Mouse (Mus musculus): ENCODE data around the gene Pigb. TPM values are rescaled to one million over a fixed set of nuclear protein-coding genes. Genes with fewer than 3 reads are reported as not detected.

The Pigb gene
- polyA plus RNA-seq (2017; shearing (Covaris generic)) = 25.5 TPM

GRCm38 (mm10) chr9:73040080-73040479, at the start of gene Pigb:
Gene Pigb, minus strand, starts transcription at chr9:73040378.

GRCm38 (mm10) chr9:73044146-73045079, 4.2 kb upstream of the Pigb start, which contains the start of gene Rab27a:
Gene Rab27a, plus strand, starts transcription at chr9:73044854.

DNA sequence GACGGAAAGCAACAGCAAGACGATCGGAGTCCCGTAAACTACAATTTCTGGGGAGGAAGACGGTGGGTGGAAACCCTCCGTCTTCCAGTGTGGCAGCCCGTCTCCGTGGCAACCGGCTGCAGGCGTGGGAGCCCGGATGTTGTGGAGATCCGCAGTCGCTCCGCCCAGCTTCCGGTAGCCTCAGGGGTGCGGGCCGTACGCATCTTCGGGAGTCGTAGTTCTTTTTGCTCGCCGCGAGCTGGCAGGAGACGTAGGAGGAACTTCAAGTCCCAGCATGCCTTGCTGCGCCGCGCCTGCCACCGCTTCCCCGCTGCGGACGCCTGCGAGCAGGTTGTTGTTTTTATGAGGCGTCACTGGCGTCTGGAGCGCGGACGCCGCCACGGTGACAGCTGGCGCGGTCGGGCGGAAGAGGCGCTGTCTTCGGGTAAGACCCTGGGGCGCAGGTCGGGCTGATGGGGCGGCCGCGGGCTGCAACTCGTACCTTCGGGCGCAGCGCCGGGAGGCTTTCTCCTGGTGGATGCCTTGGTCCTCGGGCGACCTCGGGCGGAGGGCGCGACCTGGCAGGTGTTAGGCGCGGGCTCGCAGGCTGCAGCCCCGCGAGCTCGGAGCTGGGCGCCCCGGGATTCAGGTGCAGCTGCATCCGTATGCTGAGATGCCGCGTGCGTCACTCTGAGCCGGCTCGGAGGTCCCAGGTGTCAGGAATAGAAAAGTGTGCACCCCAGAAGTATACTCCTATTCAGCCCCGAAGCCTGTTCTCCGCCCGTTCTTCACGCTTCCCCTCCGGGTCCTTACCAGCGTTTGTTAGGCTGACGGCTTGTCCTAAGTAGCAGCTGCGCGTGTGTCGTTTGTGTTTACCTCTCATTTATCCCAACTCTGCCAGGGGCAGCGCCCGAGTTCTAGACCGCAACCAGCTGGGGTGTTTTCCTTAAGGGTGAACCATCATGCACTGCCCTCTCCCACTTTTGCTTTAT, 54.6 kb downstream of the Pigb start, which contains the start of the genes Ccpg1os and Ccpg1:
Gene Ccpg1os, minus strand, starts transcription at position 133 of the 971 bp plus-strand sequence.
Gene Ccpg1, plus strand, starts transcription at position 180 of the 971 bp plus-strand sequence.

DNA sequence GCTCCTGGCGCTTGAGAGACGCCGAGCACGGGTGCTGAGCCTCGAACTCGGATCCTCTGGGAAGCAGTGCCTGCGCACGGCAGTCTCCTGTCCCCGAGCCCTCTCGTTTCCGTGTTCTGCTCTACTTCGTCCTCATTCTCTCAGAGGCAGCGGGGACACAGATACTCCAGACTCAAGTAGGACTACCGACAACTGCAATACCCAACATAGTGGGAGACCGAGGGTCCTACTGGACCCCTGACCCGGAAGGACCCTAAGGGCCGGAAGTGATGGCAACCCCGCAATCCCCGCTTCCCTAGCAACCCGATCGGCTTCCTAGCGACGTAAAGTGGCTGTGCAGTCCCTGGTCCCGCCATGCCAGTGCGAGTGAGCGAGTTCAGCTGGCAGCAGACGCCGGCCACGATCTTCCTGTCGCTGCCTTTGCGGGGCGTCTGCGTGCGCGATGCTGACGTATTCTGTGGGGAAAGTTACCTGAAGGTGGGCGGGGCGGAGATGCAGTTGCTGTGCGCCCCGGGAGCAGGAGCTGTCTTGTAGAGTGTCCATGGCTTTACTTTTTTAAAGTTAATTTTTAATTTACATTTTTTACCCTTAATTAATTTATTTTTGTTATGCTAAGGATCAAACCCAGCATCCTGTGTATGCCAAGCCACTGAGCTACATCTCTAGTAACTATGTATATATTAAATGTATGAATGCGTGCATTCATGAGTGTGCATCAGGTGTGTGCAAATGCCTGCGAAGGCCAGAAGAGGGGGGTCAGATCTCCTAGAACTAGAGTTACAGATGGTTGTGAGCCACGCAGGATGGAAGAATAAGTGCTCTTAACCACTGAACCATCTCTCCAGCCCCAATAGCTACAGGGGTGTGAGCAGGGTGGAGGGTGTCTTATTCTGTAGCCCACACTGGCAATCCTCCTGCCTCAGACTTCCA, 81.4 kb downstream of the Pigb start, which contains the start of the genes Dyx1c1 and Gm44503:
Gene Dyx1c1, plus strand, starts transcription at position 265 of the 930 bp plus-strand sequence.
Gene Gm44503, plus strand, starts transcription at position 332 of the 930 bp plus-strand sequence.

Other genes starting within 250 kb of the Pigb start
- not detected for gene Prtg, start 233.5 kb downstream of the Pigb start, polyA plus RNA-seq (2017; shearing (Covaris generic))
- gene Pygo1, start 114.7 kb downstream of the Pigb start, polyA plus RNA-seq (2017; shearing (Covaris generic)) = not detected
- 2.7 TPM for gene Dyx1c1, start 81.6 kb downstream of the Pigb start, polyA plus RNA-seq (2017; shearing (Covaris generic))
- not detected for gene Gm44503, start 81.5 kb downstream of the Pigb start, polyA plus RNA-seq (2017; shearing (Covaris generic))
- 8.9 TPM for gene Ccpg1os, start 55.0 kb downstream of the Pigb start, polyA plus RNA-seq (2017; shearing (Covaris generic))
- gene Ccpg1, start 54.9 kb downstream of the Pigb start, polyA plus RNA-seq (2017; shearing (Covaris generic)) = 109 TPM
- gene Rab27a, start 4.5 kb upstream of the Pigb start, polyA plus RNA-seq (2017; shearing (Covaris generic)) = 56.6 TPM
- 0.27 TPM for gene Khdc3, start 61.5 kb upstream of the Pigb start, polyA plus RNA-seq (2017; shearing (Covaris generic))
- not detected for gene Gm20509, start 62.1 kb upstream of the Pigb start, polyA plus RNA-seq (2017; shearing (Covaris generic))
- 86.1 TPM for gene Rsl24d1, start 73.0 kb upstream of the Pigb start, polyA plus RNA-seq (2017; shearing (Covaris generic))

All from activated CD4-positive, CD25-positive, alpha-beta regulatory T cell, adult 9 weeks (primary cell).